Mouse (Mus musculus): ENCODE results near the gene Gars. TPM values are rescaled to one million over a fixed set of nuclear protein-coding genes. Genes with fewer than 3 reads are reported as not detected.

Gene Gars
- polyA plus RNA-seq, 1 experiment from 2014 or later: 172 TPM

DNA sequence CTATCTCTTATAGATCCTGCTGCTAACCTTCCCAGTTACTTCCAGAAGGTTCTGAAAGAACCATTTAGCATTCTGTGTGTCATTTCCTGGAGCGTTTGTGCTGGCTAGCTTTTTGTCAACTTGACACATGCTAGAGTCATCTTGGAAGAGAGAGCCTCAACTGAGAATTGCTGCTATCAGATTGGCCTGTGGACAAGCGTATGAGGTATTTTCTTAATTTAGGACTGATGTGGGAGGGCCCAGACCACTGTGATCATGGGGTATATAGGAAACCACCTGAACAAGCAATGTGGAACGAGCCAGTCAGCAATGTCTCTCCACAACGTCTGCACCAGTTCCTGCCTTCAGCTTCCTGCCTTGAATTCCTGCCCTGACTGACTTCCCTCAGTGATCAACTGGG, 34.2 kb upstream of the Gars start:
- H3K4me3 ChIP-seq (ENCODE audit: low read length): no peak overlapping the region
- no peak overlapping the region for H3K27ac ChIP-seq (ENCODE audit: low read length)
- 65% methylated on average over 4 of the region's 4 CpGs for WGBS
- no peaks in the 10 kb centered on the region for H3K36me3 ChIP-seq (ENCODE audit: control insufficient read depth, insufficient read depth, low read length)
- no peaks in the 10 kb centered on the region for H3K4me1 ChIP-seq (ENCODE audit: control insufficient read depth, insufficient read depth, low read length)
- H3K27me3 ChIP-seq (replicated peaks; ENCODE audit: control insufficient read depth, insufficient read depth, low read length): no peaks in the 10 kb centered on the region
- ATAC-seq: no peak
- H3K9ac ChIP-seq (ENCODE audit: low read depth, low read length): no peak overlapping the region
- no peak overlapping the region for H3K4me2 ChIP-seq (ENCODE audit: low read depth, low read length)
- no peaks in the 10 kb centered on the region for H3K9me3 ChIP-seq (ENCODE audit: control insufficient read depth, low read length)

GRCm38 (mm10) chr6:55008401-55008800, 29.4 kb upstream of the Gars start:
- ATAC-seq: no peak
- 93% methylated on average over 8 of the region's 8 CpGs for WGBS

DNA sequence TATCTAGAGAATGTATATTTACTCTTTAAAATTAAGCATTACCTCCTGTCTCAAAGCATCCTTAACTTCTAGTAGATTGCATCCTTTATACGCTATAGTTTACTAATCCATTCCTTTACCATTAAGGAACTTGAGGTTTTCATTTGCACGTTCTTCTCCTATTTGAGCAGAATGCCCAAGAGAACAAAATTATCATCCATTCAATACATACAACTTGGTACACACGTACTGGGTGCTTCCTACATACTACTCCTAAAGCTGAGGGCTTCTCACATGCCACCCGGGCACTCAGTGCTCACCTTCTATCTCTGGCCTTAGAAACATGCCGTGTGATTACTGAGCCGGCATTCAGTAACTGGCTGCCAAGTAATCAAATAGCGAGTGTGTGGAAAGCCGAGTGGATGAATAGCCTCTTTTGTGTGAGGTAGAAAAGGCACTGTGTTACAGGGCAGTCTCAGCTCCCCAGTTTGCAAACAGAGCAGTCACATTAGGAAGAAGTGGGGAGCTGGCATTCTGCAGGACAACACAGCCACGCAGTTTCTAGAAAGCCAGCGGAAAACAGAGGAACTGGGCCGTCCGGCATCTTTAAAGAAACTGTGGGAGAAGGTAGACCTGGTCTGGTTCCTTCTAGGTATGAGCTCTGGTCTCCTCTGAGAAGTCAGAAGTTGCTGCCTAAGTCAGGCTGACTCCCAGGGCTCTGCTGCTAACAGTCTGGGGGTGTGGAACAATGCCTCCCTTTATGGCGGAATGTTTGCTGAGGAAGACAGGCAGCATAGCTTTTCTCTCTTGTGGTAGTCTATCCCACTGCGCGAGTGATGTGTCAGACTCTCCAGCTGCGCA, 28.2 kb upstream of the Gars start:
- peak; percentile 59 for ATAC-seq
- Histone ChIP-seq H3K9ac (ENCODE audit: low read depth, low read length) (no peak overlapping the region), H3K27me3 (replicated peaks; ENCODE audit: control insufficient read depth, insufficient read depth, low read length) (no peaks in the 10 kb centered on the region), H3K36me3 (ENCODE audit: control insufficient read depth, insufficient read depth, low read length) (no peaks in the 10 kb centered on the region), H3K4me2 (ENCODE audit: low read depth, low read length) (no peak overlapping the region), H3K4me3 (ENCODE audit: low read length) (no peak overlapping the region), H3K27ac (ENCODE audit: low read length) (no peak overlapping the region), H3K4me1 (ENCODE audit: control insufficient read depth, insufficient read depth, low read length) (no peaks in the 10 kb centered on the region), H3K9me3 (ENCODE audit: control insufficient read depth, low read length) (no peaks in the 10 kb centered on the region)
- 32% methylated on average over 16 of the region's 16 CpGs for WGBS

More at GRCm38 (mm10) chr6:55008401-55008800, 29.4 kb upstream of the Gars start:
- Histone ChIP-seq H3K4me2 (ENCODE audit: low read depth, low read length) (no peak overlapping the region), H3K4me1 (ENCODE audit: control insufficient read depth, insufficient read depth, low read length) (no peaks in the 10 kb centered on the region), H3K9ac (ENCODE audit: low read depth, low read length) (no peak overlapping the region), H3K36me3 (ENCODE audit: control insufficient read depth, insufficient read depth, low read length) (no peaks in the 10 kb centered on the region), H3K27me3 (replicated peaks; ENCODE audit: control insufficient read depth, insufficient read depth, low read length) (no peaks in the 10 kb centered on the region), H3K4me3 (ENCODE audit: low read length) (no peak overlapping the region), H3K9me3 (ENCODE audit: control insufficient read depth, low read length) (no peaks in the 10 kb centered on the region), H3K27ac (ENCODE audit: low read length) (no peak overlapping the region)

DNA sequence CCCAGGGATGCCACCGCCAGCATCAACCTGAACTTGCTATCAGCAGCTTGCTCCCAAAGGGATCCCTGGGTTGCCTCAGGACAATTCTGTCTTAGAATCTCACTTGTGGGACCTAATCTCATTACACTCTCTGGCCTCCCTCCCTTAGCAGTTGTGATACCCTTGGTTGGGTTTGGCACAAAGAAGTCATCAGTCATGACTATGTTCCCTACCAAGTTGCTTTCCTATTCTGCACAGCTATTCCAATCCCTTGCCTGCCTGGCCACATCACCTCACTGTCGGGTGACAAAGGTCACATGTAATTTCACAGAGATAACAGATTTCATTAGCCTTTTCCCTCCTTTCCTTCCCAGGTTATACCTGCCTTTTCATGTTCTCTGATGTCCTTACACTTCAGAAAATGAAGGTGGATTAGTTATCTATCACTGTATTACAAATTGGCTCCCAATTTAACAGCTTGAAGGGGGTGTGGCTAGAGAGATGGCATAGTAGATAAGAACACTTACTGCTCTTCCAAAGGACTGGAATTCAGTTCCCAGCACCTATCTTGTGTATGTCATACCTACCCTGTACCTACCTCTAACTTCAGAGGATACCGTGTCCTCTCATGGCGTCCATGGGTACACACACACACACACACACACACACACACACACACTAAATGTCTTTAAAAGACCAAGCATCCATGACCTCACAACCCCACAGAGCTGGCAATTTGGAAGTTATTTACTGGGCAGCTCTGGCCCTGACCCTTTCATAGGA, 27.3 kb upstream of the Gars start:
- H3K27ac ChIP-seq (ENCODE audit: low read length): no peak overlapping the region
- H3K9me3 ChIP-seq (ENCODE audit: control insufficient read depth, low read length): no peaks in the 10 kb centered on the region
- no peak overlapping the region for H3K4me2 ChIP-seq (ENCODE audit: low read depth, low read length)
- no peaks in the 10 kb centered on the region for H3K36me3 ChIP-seq (ENCODE audit: control insufficient read depth, insufficient read depth, low read length)
- WGBS: 63% methylated on average over 4 of the region's 4 CpGs
- peak; percentile 66 for ATAC-seq
- no peak overlapping the region for H3K4me3 ChIP-seq (ENCODE audit: low read length)
- no peak overlapping the region for H3K9ac ChIP-seq (ENCODE audit: low read depth, low read length)
- H3K27me3 ChIP-seq (replicated peaks; ENCODE audit: control insufficient read depth, insufficient read depth, low read length): no peaks in the 10 kb centered on the region
- no peaks in the 10 kb centered on the region for H3K4me1 ChIP-seq (ENCODE audit: control insufficient read depth, insufficient read depth, low read length)

DNA sequence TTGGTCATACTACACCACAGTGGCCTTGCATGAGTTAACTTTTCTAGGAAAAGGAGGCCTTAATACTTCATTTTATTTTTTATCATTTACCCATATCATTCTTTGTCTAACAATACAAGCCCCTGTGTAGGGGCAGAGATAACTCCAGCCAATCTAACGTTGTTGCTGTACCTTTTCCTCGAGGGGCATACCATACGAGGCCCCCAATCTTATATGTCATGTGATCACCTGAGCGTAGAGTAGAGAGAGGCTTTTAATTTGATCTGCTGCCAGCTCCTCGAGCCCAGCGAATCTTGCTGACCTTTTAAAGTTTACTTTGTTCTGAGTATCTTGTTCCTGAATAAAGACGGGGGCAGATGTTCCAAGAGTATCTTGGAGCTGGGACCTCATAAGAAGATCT, 25.3 kb upstream of the Gars start:
- Histone ChIP-seq H3K27me3 (replicated peaks; ENCODE audit: control insufficient read depth, insufficient read depth, low read length) (no peaks in the 10 kb centered on the region), H3K9me3 (ENCODE audit: control insufficient read depth, low read length) (no peaks in the 10 kb centered on the region), H3K4me1 (ENCODE audit: control insufficient read depth, insufficient read depth, low read length) (peaks cover 11% of the 10 kb centered on the region), H3K4me3 (ENCODE audit: low read length) (no peak overlapping the region), H3K27ac (ENCODE audit: low read length) (no peak overlapping the region), H3K4me2 (ENCODE audit: low read depth, low read length) (no peak overlapping the region), H3K36me3 (ENCODE audit: control insufficient read depth, insufficient read depth, low read length) (no peaks in the 10 kb centered on the region), H3K9ac (ENCODE audit: low read depth, low read length) (no peak overlapping the region)
- 71% methylated on average over 7 of the region's 7 CpGs for WGBS
- ATAC-seq: no peak

- Histone ChIP-seq H3K9me3 (ENCODE audit: control insufficient read depth, low read length) (no peaks in the 10 kb centered on the region), H3K4me3 (ENCODE audit: low read length) (no peak overlapping the region), H3K4me1 (ENCODE audit: control insufficient read depth, insufficient read depth, low read length) (peaks cover 11% of the 10 kb centered on the region), H3K27ac (ENCODE audit: low read length) (no peak overlapping the region), H3K4me2 (ENCODE audit: low read depth, low read length) (no peak overlapping the region), H3K27me3 (replicated peaks; ENCODE audit: control insufficient read depth, insufficient read depth, low read length) (no peaks in the 10 kb centered on the region), H3K36me3 (ENCODE audit: control insufficient read depth, insufficient read depth, low read length) (no peaks in the 10 kb centered on the region), H3K9ac (ENCODE audit: low read depth, low read length) (no peak overlapping the region)
- no peak for ATAC-seq
- 90% methylated on average over 3 of the region's 3 CpGs for WGBS
These were observed 23.6 kb upstream of the Gars start for GRCm38 (mm10) chr6:55014184-55014583.

DNA sequence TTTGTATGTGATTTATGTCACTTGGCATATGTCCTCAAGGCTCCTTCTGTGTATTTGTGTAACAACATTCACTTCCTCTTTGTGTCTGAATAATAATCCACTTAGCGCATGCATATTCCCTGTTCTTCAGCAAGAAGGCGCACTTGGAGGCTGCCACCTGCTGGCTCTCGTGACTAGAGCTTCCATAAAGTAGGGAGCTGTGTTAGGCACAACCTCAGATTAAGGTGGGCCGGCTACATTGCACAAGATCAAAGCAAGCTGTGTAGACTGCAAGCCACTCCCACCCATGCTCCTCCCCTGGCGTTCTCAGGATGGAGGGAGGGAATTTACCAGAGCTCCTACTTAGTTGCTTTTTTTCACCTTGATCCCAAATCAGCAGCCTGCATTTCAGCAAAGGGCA, 21.6 kb upstream of the Gars start:
- peak; percentile 79 for ATAC-seq
- H3K4me3 ChIP-seq (ENCODE audit: low read length): no peak overlapping the region

GRCm38 (mm10) chr6:55016710-55017583, 20.9 kb upstream of the Gars start:
- no peaks in the 10 kb centered on the region for H3K27me3 ChIP-seq (replicated peaks; ENCODE audit: control insufficient read depth, insufficient read depth, low read length)
- no peaks in the 10 kb centered on the region for H3K36me3 ChIP-seq (ENCODE audit: control insufficient read depth, insufficient read depth, low read length)
- H3K9me3 ChIP-seq (ENCODE audit: control insufficient read depth, low read length): no peaks in the 10 kb centered on the region
- peak overlapping the region; percentile 31 for H3K4me2 ChIP-seq (ENCODE audit: low read depth, low read length)
- ATAC-seq: peak; percentile 73
- H3K4me3 ChIP-seq (ENCODE audit: low read length): no peak overlapping the region
- peaks cover 11% of the 10 kb centered on the region for H3K4me1 ChIP-seq (ENCODE audit: control insufficient read depth, insufficient read depth, low read length)
- peak overlapping the region; percentile 30; the same call in 1 of the 2 replicates for H3K9ac ChIP-seq (ENCODE audit: low read depth, low read length)
- no peak overlapping the region for H3K27ac ChIP-seq (ENCODE audit: low read length)
- WGBS: 30% methylated on average over 15 of the region's 15 CpGs

More for the DNA sequence above, 21.6 kb upstream of the Gars start:
- 15% methylated on average over 5 of the region's 5 CpGs for WGBS
- peak overlapping the region; percentile 21; the same call in 1 of the 2 replicates for H3K9ac ChIP-seq (ENCODE audit: low read depth, low read length)
- no peak overlapping the region for H3K27ac ChIP-seq (ENCODE audit: low read length)
- peaks cover 11% of the 10 kb centered on the region for H3K4me1 ChIP-seq (ENCODE audit: control insufficient read depth, insufficient read depth, low read length)
- no peaks in the 10 kb centered on the region for H3K36me3 ChIP-seq (ENCODE audit: control insufficient read depth, insufficient read depth, low read length)
- H3K27me3 ChIP-seq (replicated peaks; ENCODE audit: control insufficient read depth, insufficient read depth, low read length): no peaks in the 10 kb centered on the region
- no peak overlapping the region for H3K4me2 ChIP-seq (ENCODE audit: low read depth, low read length)
- H3K9me3 ChIP-seq (ENCODE audit: control insufficient read depth, low read length): no peaks in the 10 kb centered on the region

GRCm38 (mm10) chr6:55018417-55018816, 19.4 kb upstream of the Gars start:
- no peak for ATAC-seq
- Histone ChIP-seq H3K9me3 (ENCODE audit: control insufficient read depth, low read length) (no peaks in the 10 kb centered on the region), H3K9ac (ENCODE audit: low read depth, low read length) (no peak overlapping the region), H3K27me3 (replicated peaks; ENCODE audit: control insufficient read depth, insufficient read depth, low read length) (no peaks in the 10 kb centered on the region), H3K4me2 (ENCODE audit: low read depth, low read length) (no peak overlapping the region), H3K4me3 (ENCODE audit: low read length) (no peak overlapping the region), H3K27ac (ENCODE audit: low read length) (no peak overlapping the region), H3K4me1 (ENCODE audit: control insufficient read depth, insufficient read depth, low read length) (peaks cover 11% of the 10 kb centered on the region), H3K36me3 (ENCODE audit: control insufficient read depth, insufficient read depth, low read length) (no peaks in the 10 kb centered on the region)
- 81% methylated on average over 2 of the region's 2 CpGs for WGBS
